Mouse (Mus musculus): ENCODE data around the gene Lztr1. TPM values are rescaled to one million over a fixed set of nuclear protein-coding genes. Genes with fewer than 3 reads are reported as not detected.

Lztr1 gene
- polyA plus RNA-seq, 1 experiment from 2014 or later = 129 TPM

DNA sequence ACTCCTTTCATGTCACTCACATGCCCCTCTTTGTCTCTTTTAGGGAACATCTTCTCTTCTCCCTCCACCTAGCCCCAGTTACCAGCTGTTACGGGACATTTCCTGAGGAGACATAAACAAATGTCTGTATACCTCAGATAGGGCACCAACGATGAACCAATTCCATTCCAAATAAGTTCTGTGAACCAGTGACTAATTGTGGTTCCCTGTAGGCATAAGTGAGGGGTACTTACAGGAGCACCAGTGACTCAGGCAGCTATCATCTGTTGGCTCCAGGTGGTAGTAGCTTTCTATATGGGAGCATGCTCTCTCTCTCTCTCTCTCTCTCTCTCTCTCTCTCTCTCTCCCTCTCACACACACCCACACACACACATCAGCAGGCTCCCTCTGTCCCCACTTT, 55.7 kb downstream of the Lztr1 start:
- H3K36me3 ChIP-seq (ENCODE audit: control insufficient read depth, insufficient read depth) = no peaks in the 10 kb centered on the region
- TF ChIP-seq CTCF (IDR thresholded peaks at IDR 0.05; ENCODE audit: low read depth) = no peak
- no peak for ATAC-seq
- H3K4me3 ChIP-seq (ENCODE audit: low read depth, low read length) = no peak overlapping the region
- no peak overlapping the region for H3K4me2 ChIP-seq (replicated peaks; ENCODE audit: low read depth)
- peaks cover 3% of the 10 kb centered on the region; the same call in 1 of the 2 replicates for H3K4me1 ChIP-seq (replicated peaks; ENCODE audit: control insufficient read depth, insufficient read depth, low read length)
- H3K27ac ChIP-seq (ENCODE audit: low read depth, low read length) = no peak overlapping the region
- no peak overlapping the region for H3K9ac ChIP-seq (ENCODE audit: low read depth, low read length)
- 70% methylated on average over 2 of the region's 2 CpGs for WGBS
- no peaks in the 10 kb centered on the region for H3K9me3 ChIP-seq (ENCODE audit: control insufficient read depth)
- no peaks in the 10 kb centered on the region for H3K27me3 ChIP-seq (replicated peaks; ENCODE audit: control insufficient read depth, insufficient read depth, low read length)

- no peak overlapping the region for H3K4me3 ChIP-seq (ENCODE audit: low read depth, low read length)
- no peaks in the 10 kb centered on the region for H3K9me3 ChIP-seq (ENCODE audit: control insufficient read depth)
- no peak for TF ChIP-seq CTCF (IDR thresholded peaks at IDR 0.05; ENCODE audit: low read depth)
- H3K27ac ChIP-seq (ENCODE audit: low read depth, low read length) = no peak overlapping the region
- peak; percentile 42; the same call in 1 of the 2 replicates for ATAC-seq
- 30% methylated on average over 3 of the region's 3 CpGs for WGBS
- H3K36me3 ChIP-seq (ENCODE audit: control insufficient read depth, insufficient read depth) = no peaks in the 10 kb centered on the region
- no peak overlapping the region for H3K4me2 ChIP-seq (replicated peaks; ENCODE audit: low read depth)
- no peak overlapping the region for H3K9ac ChIP-seq (ENCODE audit: low read depth, low read length)
- peaks cover 3% of the 10 kb centered on the region; the same call in 1 of the 2 replicates for H3K4me1 ChIP-seq (replicated peaks; ENCODE audit: control insufficient read depth, insufficient read depth, low read length)
- no peaks in the 10 kb centered on the region for H3K27me3 ChIP-seq (replicated peaks; ENCODE audit: control insufficient read depth, insufficient read depth, low read length)
These were observed 56.3 kb downstream of the Lztr1 start for GRCm38 (mm10) chr16:17564771-17565170.

- peak; percentile 64 for TF ChIP-seq CTCF (IDR thresholded peaks at IDR 0.05; ENCODE audit: low read depth)
- Histone ChIP-seq H3K4me2 (replicated peaks; ENCODE audit: low read depth) (no peak overlapping the region), H3K4me1 (replicated peaks; ENCODE audit: control insufficient read depth, insufficient read depth, low read length) (peaks cover 3% of the 10 kb centered on the region; the same call in 1 of the 2 replicates), H3K9me3 (ENCODE audit: control insufficient read depth) (no peaks in the 10 kb centered on the region), H3K27me3 (replicated peaks; ENCODE audit: control insufficient read depth, insufficient read depth, low read length) (no peaks in the 10 kb centered on the region), H3K4me3 (ENCODE audit: low read depth, low read length) (no peak overlapping the region), H3K36me3 (ENCODE audit: control insufficient read depth, insufficient read depth) (no peaks in the 10 kb centered on the region), H3K27ac (ENCODE audit: low read depth, low read length) (no peak overlapping the region), H3K9ac (ENCODE audit: low read depth, low read length) (no peak overlapping the region)
- no peak for ATAC-seq
- WGBS = 22% methylated on average over 4 of the region's 4 CpGs
These were observed 57.7 kb downstream of the Lztr1 start for GRCm38 (mm10) chr16:17566186-17566585.

Other genes starting within 250 kb of the Lztr1 start
- gene Tmem191c, start 232.6 kb upstream of the Lztr1 start, polyA plus RNA-seq (2015; fragmentation: Nextera tagmentation; extraction: Ambion mirVana) = 4.8 and 7.2 TPM in 2 replicates
- gene Serpind1, start 177.3 kb upstream of the Lztr1 start, polyA plus RNA-seq (2015; fragmentation: Nextera tagmentation; extraction: Ambion mirVana) = 0.09 and 0.14 TPM in 2 replicates
- 15.5 and 16.8 TPM in 2 replicates for gene Snap29, start 102.7 kb upstream of the Lztr1 start, polyA plus RNA-seq (2015; fragmentation: Nextera tagmentation; extraction: Ambion mirVana)
- gene Pi4ka, start 102.4 kb upstream of the Lztr1 start, polyA plus RNA-seq (2015; fragmentation: Nextera tagmentation; extraction: Ambion mirVana) = 20.5 and 23.3 TPM in 2 replicates
- 29.9 and 36.9 TPM in 2 replicates for gene Crkl, start 56.7 kb upstream of the Lztr1 start, polyA plus RNA-seq (2015; fragmentation: Nextera tagmentation; extraction: Ambion mirVana)
- 7.2 and 8.6 TPM in 2 replicates for gene Aifm3, start 19.1 kb upstream of the Lztr1 start, polyA plus RNA-seq (2015; fragmentation: Nextera tagmentation; extraction: Ambion mirVana)
- gene Thap7, start 22.4 kb downstream of the Lztr1 start, polyA plus RNA-seq (2015; fragmentation: Nextera tagmentation; extraction: Ambion mirVana) = 65.1 and 67.4 TPM in 2 replicates
- 0.44 and 0.80 TPM in 2 replicates for gene Lrrc74b, start 52.6 kb downstream of the Lztr1 start, polyA plus RNA-seq (2015; fragmentation: Nextera tagmentation; extraction: Ambion mirVana)
- gene P2rx6, start 53.2 kb downstream of the Lztr1 start, polyA plus RNA-seq (2015; fragmentation: Nextera tagmentation; extraction: Ambion mirVana) = 0.73 and 1.1 TPM in 2 replicates
- gene Slc7a4, start 74.5 kb downstream of the Lztr1 start, polyA plus RNA-seq (2015; fragmentation: Nextera tagmentation; extraction: Ambion mirVana) = 28.3 and 31.0 TPM in 2 replicates
- gene Smpd4, start 110.7 kb downstream of the Lztr1 start, polyA plus RNA-seq (2015; fragmentation: Nextera tagmentation; extraction: Ambion mirVana) = 8.7 and 9.0 TPM in 2 replicates
- 8.0 and 9.4 TPM in 2 replicates for gene Ccdc74a, start 137.8 kb downstream of the Lztr1 start, polyA plus RNA-seq (2015; fragmentation: Nextera tagmentation; extraction: Ambion mirVana)
- gene Med15, start 224.2 kb downstream of the Lztr1 start, polyA plus RNA-seq (2015; fragmentation: Nextera tagmentation; extraction: Ambion mirVana) = 26.6 TPM in 2 replicates

Measured in intestine, postnatal 0 days (tissue).